Mouse (Mus musculus): ENCODE measurements around the gene Tcf20.
"Not testable (repeated sequence)": the region's sequence is repeated elsewhere in the genome, so short reads cannot be mapped to it uniquely, and the experiment has no call there.

Tcf20 gene

GRCm38 (mm10) chr15:82815296-82815695 lies 172.4 kb downstream of the Tcf20 start:
- DNase-seq (ENCODE audit: extremely low spot score, low read depth, low spot score), result no peak

GRCm38 (mm10) chr15:82814806-82815205 lies 172.9 kb downstream of the Tcf20 start:
- peak; percentile 26 for DNase-seq (ENCODE audit: extremely low spot score, low read depth, low spot score)

DNA sequence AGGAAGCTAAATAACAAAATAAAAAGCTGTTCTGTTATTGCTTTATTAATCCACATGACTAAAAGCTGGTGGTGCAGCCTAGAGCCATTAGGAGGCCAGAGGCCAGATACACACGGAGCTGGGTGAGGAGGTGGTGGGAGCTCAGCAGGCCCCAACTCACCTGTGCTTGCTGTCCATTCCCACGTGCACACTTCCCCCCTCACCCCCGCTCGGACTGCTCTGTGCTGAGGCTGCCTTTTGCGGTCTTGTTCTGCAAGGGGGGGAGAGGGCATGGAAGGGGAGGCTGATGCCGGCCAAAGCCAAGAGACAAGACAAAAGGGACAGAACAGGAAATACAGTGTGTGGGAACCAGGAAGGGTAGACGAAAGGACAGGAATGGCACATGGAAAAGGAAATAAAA lies 173.4 kb downstream of the Tcf20 start:
- DNase-seq (ENCODE audit: extremely low spot score, low read depth, low spot score), result no peak

GRCm38 (mm10) chr15:82810556-82810955 lies 177.1 kb downstream of the Tcf20 start:
- no peak for DNase-seq (ENCODE audit: extremely low spot score, low read depth, low spot score)

- DNase-seq (ENCODE audit: extremely low spot score, low read depth, low spot score), result no peak
These were observed 178.2 kb downstream of the Tcf20 start for GRCm38 (mm10) chr15:82809511-82809910.

DNA sequence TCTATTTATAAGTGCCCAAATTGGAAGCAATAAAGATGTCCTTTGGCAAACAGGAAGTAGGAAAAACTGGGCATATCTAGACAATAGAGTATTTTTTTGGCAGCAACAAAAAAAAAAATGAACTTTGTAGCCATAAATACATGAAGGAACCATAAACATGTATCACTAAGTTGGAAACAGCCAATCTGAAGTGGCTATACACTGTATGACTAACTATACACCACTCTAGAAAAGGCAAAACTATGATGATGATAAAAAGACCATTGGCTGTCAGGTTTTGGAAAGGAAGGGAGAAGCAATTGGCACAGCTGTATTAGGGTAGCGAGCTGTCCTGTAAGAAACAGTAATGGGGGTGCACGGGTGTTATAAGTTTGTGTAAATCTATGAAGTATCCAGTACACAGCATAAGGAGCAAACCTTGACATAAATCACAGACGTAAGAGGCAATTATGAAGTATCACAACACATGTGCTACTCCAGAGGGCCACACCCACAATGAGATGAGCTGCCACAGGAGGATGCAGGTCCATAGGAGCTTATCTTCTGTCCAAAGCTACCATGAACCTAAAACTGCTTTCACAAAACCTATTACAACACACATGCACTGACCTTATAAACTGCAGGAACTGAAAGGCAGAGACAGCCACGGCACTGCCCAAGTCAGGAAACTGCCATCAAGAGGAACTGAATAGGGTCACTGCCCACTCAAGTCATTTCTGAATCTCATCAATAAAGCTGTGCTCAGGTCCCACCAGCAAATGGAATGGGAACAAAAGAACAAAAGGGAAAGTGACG lies 180.5 kb downstream of the Tcf20 start:
- no peak for DNase-seq (ENCODE audit: extremely low spot score, low read depth, low spot score)

DNA sequence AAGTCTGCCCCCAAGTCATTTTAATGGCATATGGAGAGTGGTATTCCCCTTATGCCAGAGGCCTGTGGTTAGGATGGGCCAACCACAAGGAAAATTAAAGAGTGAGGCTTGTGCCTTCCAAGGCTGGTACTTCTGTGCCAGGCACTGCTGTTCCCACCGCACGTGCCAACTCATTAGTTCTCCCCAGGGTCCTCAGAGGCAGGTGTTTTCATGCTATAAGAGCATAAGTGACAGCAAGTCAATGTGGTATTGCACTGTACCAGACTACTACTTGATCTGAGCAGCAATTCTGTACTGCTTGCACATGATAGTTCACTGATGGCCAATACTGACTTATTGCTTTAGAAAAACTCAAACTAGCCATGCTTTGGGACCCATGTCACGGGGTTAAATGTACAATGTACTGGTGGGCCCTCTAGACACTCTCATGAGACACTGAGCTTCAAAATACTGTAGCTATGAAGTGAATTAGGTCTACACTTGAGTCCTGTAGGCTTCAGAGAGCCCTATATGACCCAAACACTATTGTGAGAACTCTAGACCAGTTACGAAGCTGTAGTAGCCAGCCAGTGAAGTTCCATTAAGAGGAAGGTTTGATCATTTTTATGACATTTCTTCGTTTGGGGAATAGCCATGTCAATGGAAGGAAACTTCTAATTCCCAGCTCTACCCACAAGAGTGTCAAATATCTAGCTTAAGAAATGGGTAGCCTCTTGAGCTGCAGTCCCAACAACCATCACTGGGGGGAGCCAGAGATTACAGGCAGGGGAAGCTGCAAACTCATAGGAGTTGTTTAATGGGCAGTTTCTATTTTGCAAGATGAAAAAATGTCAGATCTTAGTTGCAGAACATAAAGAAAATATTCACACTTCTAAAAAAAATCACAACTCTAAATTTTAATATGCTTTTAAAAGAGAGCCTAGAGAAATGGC lies 182.7 kb downstream of the Tcf20 start:
- peak; percentile 62 for DNase-seq (ENCODE audit: extremely low spot score, low read depth, low spot score)

DNA sequence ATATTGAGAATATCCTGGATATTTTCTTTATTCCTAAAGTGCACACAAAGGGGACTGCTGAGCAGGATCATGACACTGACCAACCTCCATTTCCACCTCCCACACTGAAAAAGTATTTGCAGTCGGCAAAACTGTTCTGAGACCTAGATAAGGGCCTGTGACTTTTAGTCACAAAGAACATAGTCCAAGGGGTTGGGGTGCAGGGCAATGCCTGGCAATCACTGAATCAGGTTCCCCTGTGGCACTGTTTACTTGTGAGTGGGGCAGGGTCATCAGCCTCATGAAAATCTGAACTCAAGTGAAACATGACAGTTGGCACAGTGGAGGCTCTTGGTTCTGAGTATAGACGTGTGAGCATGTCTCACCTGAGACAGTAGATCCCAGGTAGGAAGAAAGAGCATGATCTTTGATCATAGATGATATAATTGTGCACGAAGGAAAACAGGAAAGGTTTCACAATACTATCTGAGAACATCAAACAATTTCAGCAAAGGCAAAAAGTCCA lies 191.7 kb downstream of the Tcf20 start:
- DNase-seq (ENCODE audit: extremely low spot score, low read depth, low spot score), result no peak

DNA sequence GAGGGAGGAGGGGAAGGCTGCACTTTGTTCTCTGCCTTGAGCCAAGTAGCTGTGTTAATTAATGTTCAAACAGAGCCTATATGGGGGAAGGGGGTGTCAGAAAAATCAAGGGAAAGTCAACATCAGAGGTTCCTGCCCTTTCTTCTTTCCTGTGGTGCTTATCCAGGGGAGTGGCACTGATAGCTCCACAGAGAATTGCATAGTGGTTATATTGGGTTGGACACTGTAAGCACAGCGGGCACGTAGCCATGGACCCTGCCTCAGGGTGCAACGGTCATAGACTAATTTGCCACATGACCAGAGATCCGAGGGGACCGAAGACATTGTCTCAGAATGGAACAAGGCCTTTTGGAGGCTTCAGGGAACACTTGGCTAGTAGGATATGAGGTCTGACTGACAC lies 193.4 kb downstream of the Tcf20 start, which contains the start of gene Cyp2d26:
Cyp2d26 (minus strand) TSS at position 18 of the 400 bp plus-strand sequence.
- DNase-seq (ENCODE audit: extremely low spot score, low read depth, low spot score), result no peak

DNA sequence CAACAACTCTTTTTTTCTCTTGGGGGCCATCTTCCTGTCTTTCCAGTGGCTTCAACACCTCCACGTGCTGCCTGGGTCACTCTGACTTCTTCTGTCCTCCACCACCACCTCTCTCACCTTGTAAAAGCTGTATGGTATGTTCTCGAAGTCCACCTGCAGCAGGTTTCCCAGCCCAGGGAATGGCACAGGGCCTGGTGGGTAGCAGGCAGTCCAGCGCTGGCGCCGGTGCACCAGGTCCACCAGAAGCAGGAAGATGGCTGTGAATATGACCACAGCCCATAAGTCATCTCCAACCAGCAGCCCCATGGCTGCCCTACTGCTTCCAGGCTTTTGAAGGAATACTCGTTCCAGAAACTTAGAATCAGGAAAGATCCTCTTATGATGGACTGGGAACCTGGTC lies 193.8 kb downstream of the Tcf20 start:
- DNase-seq (ENCODE audit: extremely low spot score, low read depth, low spot score), result no peak

- DNase-seq (ENCODE audit: extremely low spot score, low read depth, low spot score), result no peak
These were observed 194.2 kb downstream of the Tcf20 start for GRCm38 (mm10) chr15:82793454-82793853.

DNA sequence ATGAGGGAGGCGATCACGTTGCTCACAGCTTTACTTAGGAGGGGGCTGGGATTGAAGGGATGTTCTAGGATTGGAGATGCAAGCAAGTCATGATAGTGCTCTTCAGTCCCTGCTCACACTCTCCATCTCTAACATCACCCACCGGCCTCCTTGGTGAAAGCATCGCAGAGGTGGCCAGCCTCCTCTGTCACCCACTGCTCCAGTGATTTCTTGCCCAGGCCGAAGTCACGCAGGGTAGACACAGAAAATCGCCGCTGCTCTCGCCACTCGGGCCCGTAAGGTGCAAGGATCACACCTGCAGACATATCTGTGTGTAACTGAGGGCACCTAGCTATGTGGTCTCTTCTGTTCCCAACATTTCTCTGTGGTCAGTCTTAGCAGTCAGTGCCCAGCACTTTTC lies 195.1 kb downstream of the Tcf20 start:
- DNase-seq (ENCODE audit: extremely low spot score, low read depth, low spot score), result no peak

- no peak for DNase-seq (ENCODE audit: extremely low spot score, low read depth, low spot score)
These were observed 203.1 kb downstream of the Tcf20 start for GRCm38 (mm10) chr15:82784581-82784980.

DNA sequence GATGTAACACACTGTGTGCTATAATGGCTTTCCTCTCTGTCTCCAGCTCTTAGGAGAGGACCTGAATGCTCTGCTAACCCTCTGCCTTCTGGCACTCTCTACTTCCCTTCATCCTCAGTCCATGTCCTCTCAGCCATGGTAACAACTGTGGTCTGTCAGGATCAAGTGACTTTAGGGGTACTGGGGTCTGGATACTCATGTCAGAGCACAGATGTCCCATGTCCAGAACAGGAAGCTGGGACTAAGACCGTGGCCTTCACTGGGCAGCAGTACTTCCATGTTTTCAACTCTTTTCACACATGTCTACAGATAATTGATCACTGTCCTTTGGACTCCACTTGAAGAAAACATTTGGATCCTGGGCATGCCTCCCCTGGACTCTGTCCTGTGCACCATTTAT lies 203.9 kb downstream of the Tcf20 start:
- DNase-seq (ENCODE audit: extremely low spot score, low read depth, low spot score), result no peak

DNA sequence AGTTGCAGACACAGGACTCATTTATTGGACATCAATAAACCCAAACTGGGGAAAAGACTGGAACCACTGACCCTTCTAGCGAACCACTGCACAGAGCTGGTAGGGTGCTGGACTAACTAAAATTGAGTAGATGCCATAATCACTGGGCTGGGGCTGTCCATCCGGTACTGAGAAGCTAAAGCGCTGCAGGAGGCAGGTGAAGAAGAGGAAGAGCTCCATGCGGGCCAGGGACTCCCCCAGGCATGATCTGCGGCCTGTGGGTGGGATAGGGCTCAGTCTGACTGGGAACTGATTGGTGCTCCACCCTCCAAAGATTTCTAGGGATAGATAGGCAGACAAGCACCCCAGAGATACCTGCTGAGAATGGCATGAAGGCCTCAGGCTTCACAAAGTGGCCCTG lies 209.8 kb downstream of the Tcf20 start:
- DNase-seq (ENCODE audit: extremely low spot score, low read depth, low spot score), result not testable (repeated sequence)

DNA sequence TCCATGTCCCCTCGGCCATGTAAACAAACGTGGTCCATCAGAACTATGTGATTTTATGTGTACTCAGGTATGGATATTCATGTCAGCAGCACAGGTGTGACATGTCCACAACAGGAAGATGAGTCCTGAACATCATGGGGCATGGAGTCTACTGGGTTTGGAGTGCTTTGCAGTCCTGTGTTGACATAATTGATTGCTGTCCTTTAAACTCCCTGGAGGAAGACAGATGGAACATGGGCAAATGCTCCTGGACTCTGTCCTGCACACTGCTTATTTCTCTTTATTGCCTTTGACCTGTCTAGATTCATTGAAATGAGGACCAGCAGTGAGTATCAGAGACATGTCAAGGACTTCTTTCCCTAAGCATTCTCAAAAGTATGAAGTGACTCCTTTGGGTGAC lies 221.7 kb downstream of the Tcf20 start:
- no peak for DNase-seq (ENCODE audit: extremely low spot score, low read depth, low spot score)

- DNase-seq (ENCODE audit: extremely low spot score, low read depth, low spot score), result no peak
These were observed 222.8 kb downstream of the Tcf20 start for GRCm38 (mm10) chr15:82764881-82765280.

DNA sequence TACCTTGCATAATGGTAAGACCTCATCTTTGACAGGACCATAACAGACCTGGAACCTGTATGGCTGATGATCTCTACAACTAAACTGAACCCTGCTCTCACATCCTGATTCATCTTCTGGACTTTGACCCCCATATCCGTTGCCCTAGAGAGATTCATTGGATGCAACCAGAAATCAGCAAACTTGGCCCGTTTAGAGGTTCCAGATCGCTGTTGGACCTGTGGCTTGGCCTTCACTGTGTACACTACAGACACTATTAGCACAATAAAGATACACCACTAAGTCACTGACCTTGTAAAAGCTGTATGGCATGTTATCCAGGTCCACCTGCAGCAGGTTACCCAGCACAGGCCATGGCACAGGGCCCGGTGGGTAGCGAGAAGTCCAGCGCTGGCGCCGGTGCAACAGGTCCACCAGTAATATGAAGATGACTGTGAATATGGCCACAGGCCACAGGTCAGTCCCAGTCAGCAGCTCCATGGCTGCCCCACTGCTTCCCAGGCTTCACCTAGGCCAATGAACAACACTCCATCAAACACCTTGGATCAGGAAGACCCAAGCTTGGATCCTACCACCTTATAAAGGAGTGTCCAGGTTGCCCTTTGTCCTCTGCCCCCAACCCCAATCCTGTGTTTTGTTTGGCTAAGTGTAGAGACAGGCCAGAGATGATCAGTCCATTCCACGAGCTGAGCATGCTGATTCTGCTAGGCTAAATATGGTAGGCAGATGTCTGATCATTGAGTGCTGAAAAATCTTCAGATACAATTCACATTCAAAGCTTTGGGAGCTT lies 223.8 kb downstream of the Tcf20 start, which contains the start of gene Cyp2d40:
Cyp2d40 (minus strand) TSS at position 553 of the 790 bp plus-strand sequence.
- DNase-seq (ENCODE audit: extremely low spot score, low read depth, low spot score), result no peak
